Mouse (Mus musculus) cerebellum, adult 18-20 months (tissue): ENCODE measurements around the gene Ppcs.

Source experiments
- DNase-seq, 2 experiments: peaks; one replicate each; pipeline ENCODE4 v3.0.0; 2021

Ppcs gene

DNA sequence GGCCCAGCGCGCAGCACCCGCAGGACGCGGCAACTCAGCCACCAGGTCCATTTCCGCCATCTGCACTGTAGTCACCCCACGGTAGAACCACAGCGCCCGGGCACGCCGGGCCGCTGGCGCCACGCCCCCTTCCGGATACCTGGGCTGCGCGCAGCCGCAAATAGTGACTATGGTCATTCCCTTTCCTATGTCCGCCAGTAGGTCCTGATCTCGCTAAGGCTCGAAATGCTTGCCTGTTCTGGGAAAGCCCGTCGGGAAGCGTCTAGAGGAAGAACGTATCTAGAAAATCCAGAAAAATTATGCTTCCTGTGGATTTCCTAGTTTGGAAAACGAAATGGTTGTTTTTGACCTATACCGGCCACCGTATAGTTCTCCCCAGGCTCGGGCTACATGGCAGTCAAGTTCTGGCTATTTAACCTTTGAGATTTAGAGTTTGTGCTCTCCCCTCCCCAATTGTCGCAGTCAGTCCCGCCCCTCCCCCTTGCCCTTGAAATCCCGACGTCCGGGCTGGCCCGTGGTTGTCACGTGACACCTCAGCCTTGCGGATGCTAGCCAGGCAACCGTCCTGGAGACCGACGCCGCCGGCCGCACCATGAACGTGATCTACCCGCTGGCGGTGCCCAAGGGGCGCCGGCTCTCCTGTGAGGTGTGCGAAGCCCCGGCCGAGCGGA lies at the start of gene Ppcs, which contains the start of gene Zmynd12:
Gene Ppcs, minus strand, starts transcription at position 127 of the 671 bp plus-strand sequence.
Gene Zmynd12, plus strand, starts transcription at position 521 of the 671 bp plus-strand sequence.
- peak; percentile 89 to 96 for DNase-seq

DNA sequence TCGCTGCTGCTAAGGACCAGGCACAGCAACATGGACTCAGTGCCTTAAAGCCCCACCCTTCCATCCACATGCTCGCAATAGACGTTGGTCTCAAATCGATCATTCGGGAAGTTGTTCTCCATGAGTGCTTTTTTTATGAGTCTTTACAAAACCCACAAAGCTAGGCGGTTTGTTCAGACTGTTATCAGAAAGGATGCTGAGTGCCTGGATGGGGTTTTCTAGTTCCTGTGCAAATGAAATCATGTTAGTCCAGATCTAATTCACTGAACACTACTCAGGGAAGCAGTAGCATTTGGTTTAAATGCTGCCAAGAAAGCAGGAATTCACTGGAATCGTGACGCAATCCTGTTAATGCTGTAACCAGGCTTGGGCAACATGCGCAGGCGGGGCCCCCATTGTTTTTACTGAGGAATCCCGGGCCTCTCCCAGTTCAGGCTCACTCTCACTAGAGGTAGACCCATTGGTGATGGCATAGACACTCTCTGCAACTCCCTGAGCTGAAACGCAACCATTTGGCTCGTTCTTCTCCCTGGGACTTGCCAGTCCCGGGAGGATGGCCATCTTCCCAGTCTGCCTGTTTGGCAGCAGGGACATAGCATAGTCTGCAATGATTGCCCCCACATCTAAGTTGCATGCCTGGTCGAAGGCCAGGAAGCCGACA lies 45.6 kb upstream of the Ppcs start:
- DNase-seq = peak; percentile 61 to 64

DNA sequence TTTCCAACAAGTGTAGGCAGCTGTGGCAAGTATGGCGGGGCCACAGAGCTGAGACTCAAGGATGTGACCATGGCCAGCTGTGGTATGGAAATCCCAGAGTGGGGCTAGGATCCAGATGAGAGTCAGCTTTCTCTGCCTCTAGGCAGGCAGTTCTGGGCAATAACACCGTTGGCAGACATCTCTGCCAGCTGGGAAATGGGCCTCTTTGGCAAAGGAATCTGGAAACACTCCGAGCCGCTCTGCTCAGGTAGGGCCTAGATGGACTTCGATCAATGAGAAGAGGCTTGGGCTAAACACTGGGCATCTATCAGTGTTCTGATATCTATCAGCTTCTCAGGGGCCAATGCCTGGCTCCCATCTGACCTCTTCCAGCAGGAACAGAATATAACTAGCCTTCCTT lies 43.6 kb upstream of the Ppcs start:
- DNase-seq = peak in 1 of 2 experiments; percentile 18

DNA sequence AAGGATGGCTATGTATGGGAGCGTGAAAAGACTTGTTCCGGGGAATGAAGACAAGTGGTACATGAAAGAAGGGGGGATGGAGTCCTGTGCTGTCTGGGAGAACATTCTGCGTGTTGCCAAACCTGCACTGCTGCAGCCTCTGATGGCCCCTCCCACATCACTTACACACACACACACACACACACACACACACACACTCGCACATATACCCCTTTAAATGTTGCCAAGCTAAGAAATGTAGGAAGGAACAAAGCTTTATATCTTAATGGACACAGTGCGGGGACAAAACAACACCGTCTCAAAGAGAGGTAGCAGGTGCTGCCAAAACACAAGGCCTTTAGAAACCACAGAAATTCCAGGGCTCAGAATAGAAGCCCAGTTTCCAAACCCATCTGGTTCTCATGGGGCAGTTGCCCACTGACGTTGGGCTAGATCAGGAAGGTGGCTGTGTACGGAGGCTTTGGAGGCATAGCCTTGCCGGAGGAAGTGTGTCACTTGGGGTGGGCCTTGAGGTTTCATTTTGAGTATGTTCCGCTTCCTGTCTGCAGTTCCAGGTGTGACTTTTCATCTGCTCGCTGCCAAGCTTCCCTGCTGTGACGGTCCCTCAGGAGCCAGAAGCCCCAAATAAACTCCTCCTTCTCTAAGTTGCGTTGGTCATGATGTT lies 41.7 kb upstream of the Ppcs start:
- no peak for DNase-seq

DNA sequence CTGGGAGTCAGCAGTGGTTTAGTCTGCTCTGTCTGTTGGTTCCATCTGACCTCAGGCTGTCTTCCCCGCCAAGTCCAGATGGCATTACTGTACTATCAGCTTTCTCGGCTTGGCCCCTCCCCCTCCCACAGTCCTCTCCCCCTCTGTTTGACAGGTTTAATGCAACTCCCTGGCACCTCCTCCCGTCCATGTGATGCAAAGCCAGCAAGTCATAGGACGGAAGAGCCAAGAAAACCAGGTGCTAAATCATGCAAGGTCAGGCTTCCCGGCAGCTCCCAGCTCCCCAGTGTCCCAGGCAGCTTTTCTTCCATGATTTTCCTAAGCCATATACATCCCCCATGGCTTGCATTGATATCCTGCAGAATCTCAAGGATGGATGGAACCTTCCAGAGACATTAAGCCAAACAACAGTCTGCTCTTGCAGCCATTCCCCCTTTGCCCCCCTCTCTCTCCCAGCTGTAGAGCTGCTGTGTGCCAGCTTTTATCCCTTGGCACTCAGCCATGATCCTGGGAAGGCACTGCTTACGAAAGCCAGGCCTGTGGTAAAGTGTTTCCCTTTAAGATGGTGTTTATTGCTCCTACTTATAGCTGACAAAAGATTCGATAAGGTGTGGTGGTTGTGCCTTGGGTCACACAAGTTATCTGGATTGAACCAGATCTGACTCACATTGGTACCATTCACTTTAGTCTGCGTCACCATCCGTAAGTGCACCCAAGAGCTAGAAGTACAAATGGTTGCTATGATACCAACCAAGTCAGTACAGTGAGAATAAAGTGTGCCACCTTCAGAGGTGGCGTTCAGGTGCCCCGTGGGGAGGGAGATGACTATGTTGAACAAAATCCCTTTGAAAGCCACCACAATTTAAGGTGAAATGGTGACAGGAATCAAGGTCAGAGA lies 40.9 kb upstream of the Ppcs start:
- DNase-seq = peak; percentile 78 to 84

DNA sequence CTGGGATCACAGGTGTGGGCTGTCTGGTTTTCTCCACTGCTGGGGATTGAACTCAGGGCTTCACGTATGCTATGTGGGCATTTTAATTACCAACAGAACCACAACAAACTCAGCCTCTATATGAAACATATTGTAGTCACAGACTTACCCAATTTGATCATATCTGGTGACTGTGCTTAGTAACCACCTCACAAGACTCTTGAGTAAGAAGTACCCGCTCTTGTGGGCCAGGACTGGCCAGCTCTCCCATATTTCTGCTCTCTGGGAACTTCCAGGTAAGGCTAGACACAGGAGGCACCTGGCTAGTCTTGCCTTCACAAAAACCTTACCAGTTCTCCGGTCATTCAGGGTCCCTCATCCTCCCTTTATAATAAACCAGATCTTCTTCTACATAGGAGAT lies 40.2 kb upstream of the Ppcs start:
- no peak for DNase-seq

DNA sequence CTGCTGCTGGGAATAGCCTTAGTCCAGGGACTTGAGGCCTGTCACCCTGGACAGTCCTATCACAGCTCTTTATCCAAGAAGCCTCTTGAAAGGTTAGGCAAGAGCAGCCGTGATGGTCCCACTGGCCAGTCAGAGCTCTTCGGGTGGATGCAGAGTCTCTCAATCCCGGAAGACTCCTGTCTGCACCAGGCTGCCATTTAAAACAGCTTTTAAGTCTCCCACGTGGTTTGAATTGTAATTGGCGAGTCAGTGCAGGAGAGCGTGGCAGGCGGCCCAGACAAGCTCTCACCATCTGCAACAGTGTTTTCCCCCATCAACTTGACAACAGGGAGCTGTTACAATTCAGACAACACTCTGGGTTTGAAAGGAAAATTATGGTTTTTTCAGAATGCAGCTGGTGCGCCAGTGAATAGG lies 38.5 kb upstream of the Ppcs start:
- peak; percentile 85 for DNase-seq

DNA sequence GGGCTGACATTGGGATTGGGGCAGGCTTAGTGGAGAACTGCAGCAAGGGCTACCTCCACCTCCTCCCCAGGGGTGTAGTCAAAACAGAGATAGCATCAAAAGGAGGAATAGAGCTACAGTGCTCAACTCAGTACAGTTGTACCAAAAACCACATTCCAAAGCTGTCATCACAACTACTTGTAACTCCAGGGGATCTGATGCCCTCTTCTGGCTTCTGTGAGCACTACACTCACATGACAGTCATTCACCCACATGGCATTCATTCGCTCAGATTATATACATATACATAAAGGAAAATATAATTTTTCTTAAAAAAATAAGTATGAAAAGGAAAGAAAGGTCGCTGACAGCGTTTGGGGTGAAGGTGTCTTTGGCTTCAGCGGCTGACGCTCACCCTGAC lies 38.1 kb upstream of the Ppcs start:
- DNase-seq = peak; percentile 31 to 50

DNA sequence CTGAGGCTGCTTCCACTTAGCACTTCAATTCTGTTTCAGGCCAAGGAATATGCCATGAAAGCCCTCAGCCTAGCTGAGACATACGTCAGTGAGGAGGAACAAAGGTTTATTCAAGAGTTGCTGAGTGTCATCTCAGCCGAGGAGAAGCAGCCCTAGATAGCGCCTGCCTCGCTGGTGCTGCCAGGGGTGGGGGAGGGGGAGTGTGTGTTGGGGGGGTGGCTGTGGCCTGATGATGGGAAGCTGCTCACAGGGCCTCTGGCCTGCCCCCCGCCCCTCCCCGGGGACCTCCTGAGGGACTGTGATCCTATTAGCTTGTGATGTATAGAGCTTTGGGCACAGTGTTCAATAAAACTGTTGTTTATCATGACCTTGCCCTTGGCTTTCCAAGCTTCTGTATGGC lies 31.3 kb upstream of the Ppcs start:
- no peak for DNase-seq

GRCm38 (mm10) chr4:119453128-119453527 lies 30.9 kb upstream of the Ppcs start:
- DNase-seq = no peak

DNA sequence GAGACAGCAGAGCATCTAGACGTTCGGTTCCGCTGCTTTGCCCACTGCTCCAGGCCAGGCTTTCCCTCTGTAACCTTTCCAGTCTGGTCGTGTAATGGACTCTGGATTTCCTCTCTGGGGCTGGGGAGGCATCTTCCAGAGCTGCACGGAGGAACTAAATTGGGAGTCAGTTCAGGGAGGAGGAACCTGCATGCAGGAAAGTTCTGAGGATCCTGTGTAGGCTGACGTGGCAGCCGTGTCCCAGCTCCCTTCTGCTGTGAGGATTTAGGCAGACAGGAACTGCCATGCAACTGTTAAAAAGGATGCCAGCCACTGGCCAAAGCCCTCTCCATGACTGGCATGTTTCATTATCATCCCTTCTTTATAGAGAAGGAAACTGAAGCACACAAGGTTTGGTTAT lies 28.2 kb upstream of the Ppcs start:
- no peak for DNase-seq

- no peak for DNase-seq
Measured at GRCm38 (mm10) chr4:119447786-119448185, 25.6 kb upstream of the Ppcs start.

GRCm38 (mm10) chr4:119447261-119447660 lies 25.0 kb upstream of the Ppcs start:
- no peak for DNase-seq

- no peak for DNase-seq
Measured at GRCm38 (mm10) chr4:119442539-119442938, 20.3 kb upstream of the Ppcs start.

GRCm38 (mm10) chr4:119441836-119442235 lies 19.6 kb upstream of the Ppcs start:
- DNase-seq = no peak

DNA sequence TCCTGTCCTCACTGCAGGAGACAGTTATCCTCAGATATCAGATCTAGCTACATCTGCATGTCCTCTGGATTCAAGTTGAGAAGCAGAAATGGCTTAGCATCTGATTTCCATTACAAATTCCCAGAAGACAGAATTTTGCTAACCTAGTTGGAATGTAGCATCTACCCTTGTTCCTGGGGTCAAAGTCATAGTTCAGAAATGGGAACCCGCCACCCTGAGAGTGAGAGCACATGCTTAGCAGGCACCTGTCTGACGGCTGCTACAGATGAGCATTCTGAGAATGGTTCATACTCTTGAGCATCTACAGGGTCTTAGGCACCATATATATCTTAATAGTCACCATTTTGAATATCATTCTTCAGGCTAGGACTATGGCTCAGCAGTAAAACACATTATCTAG lies 15.7 kb upstream of the Ppcs start:
- no peak for DNase-seq

- DNase-seq = peak; percentile 85 to 89
Measured at GRCm38 (mm10) chr4:119430678-119431077, 8.5 kb upstream of the Ppcs start.

DNA sequence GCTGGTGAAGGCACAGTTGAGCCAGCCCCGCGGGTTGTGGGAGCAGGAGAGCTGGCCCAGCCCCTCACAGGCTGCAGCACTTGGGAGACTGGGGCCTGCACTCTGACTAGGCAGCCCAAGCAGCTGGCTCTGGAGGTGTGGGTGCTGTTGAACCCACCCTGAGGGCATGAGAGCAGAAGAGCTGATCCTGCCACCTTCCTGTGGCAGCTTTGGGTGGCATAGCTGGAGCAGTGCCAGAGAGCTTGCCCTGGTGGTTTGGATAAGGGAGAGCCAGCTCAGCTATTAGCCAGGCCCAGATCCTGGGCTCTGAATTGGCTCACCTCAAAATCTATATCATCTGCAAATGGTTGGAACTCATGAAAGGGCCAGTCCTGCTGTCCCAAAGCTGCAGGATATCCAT lies 5.5 kb upstream of the Ppcs start:
- peak in 1 of 2 experiments; percentile 13 for DNase-seq

DNA sequence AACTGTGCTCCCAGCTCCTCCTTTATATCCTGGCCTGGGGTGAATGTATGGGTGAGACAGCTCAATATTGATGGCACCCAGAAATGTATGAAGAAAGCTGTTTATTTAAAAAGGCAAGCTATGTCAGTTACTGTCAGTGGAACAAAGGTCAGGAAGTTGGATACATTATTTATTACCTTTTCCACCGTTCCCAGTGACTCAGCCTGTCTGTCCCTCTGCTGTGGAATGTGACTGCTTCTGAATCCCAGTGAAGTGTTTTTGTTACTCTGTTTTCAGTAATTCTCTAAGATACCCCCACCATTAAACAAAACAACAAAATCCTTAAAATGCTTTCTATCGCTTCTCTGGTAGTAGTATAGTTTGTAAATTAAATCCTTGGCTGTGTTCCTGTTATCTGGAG lies 3.4 kb upstream of the Ppcs start:
- DNase-seq = no peak

- DNase-seq = no peak
Measured at GRCm38 (mm10) chr4:119425077-119425476, 2.9 kb upstream of the Ppcs start.

DNA sequence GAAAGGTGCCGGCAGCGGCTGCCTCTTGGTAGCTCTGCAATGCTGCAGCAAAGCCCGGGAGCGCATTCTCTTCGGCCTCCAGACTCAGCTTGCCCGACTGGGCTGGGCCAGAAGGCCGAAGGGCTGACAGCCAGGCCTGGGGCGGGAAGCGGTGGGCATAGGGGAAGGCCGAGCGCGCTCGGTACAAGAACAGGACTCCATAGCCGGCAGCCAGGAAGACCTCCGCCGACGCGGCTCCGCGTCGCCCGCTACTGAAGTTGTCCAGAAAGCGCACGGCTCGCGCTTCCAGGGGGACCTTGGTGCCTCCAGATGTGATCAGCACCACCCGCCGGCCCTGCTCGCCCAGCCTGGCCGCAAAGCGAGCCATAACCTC lies 313 bp downstream of the Ppcs start:
- DNase-seq = peak in 1 of 2 experiments; percentile 39

- peak in 1 of 2 experiments; percentile 22 for DNase-seq
Measured at GRCm38 (mm10) chr4:119421191-119421590, 1.0 kb downstream of the Ppcs start.

DNA sequence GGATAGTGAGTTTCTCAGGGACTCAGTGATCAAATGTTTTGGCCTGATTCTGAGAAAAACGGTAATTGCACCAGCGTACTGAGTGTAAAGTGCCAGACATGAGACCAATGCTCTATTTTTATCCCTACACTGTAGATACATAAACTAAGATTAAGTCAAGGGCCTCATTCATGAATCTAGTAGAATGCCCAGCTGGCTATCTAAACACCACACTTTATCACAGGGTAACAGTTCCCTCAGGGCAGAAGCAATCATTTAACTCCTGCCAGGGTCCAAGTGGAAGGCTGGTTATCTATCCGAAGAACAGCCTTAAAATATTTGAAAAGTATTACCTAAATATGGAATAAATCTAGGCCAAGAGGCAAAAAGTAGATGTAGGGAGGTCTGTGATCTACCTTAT lies 4.3 kb downstream of the Ppcs start:
- DNase-seq = no peak
